Mouse (Mus musculus): Measurements from ENCODE around the gene St8sia2.

- TF ChIP-seq CTCF (IDR thresholded peaks at IDR 0.05; ENCODE audit: low read depth), result no peak
- no peak for TF ChIP-seq EP300 (IDR thresholded peaks at IDR 0.05; ENCODE audit: low read depth)
These were observed 80.5 kb downstream of the St8sia2 start for GRCm38 (mm10) chr7:73933036-73933435.
